Mouse (Mus musculus): ENCODE results near the gene Col23a1.

The Col23a1 gene

DNA sequence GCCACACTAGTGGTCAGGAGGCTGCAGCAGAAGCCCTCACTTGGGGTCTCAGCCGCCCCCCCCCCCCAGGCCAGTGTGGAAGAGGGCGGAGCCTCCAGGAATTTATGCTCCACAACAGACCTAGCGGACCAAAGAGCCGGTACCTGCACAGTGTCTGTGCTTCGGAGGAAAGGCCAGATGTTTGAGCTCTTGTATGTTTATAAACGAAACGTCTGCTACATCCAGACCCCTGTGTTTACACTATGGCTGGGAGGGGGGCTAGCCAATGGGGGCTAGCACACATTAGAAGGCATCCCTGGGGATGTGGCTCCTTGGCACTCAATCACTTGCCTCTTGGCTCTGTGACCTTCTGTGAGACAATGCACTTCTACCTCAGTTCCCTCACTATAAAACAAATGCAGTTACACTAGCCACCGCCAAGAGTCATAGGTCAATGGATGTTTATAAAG lies 99.2 kb downstream of the Col23a1 start:
- DNase-seq (ENCODE audit: inconsistent ontology term): no peak

DNA sequence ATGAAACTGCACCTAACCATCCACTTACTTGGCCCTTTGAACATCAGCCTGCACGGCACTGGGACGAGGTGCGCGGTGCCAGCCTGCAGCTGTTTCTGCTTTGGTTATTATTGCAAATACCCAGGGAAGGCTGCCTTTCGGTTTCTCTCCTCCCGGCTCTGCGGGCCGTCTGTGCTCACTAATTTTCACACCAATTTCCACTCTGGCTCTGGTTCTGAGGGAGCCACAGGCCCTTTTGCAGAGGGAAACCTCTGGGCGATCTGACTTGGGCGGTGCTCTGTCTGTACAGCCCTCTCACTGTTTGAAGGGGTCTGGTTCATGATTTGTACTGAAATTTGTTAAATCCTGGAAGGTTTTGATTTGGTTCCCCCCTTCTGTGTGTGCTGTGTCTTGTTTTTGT lies 100.0 kb downstream of the Col23a1 start:
- no peak for DNase-seq (ENCODE audit: inconsistent ontology term)

DNA sequence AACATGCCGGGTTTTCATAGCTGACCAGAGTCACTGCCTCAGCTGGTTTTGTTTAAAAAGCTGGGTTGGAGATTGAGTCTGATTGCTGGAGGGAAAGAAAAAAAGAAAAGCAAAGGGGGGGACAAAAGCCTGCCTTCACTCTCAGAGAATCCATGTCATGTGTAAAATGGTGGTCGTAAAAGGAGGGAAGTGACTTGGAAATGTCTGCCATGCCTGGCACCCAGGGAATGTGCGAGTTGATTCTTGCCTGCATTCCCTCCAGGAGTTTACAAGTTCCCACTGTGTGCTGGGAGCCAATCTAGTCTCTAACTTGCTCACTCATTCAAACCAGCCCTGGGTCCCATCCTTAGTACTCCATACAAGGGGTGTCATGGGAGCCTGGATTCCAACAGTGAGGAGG lies 100.8 kb downstream of the Col23a1 start:
- no peak for DNase-seq (ENCODE audit: inconsistent ontology term)

DNA sequence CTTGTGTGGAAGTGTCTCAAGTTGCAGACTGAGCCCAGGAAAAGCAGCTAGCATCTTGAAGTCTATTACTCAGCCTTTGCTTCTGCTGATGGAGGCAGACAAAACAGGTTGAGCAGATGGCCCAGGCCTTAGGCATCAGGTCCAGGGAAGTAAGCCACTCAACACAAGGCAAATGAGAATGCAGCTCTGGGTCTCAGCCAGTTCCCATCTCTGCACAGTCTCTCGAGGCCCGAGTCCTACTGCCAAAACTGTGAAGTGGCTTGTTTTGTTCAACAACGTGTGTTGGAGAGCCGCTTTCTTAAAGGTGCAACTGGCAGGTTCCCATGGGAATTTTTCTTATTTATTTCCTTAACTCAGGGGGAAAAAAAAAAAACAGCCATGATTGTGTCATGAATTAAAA lies 101.8 kb downstream of the Col23a1 start:
- DNase-seq (ENCODE audit: inconsistent ontology term): no peak

DNA sequence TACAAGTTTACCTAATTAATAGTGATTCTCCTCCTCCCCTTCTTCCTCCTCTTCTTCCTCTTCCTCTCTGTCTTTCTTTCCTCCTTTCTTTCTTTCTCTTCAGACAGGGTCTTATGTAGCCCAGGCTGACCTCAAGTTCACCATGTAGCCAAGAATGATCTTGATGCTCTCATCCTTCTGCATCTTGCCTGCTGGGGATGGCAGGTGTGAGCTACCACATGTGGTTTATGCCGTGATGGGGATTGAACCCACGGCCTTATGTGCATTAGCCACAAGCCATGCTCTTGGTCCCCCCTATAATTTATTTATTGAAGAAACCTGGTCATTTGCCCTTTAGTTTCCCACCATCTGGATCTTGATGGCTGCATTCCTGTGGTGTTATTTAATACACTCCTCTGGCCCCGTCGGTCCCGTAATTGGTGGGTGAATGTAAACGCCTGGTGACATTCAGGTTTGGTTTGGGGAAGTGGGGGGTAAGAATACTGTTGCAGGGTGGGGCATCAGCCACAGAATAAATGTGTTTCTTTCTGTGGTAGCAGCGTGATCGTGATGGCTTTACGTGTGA lies 104.7 kb downstream of the Col23a1 start:
- DNase-seq (ENCODE audit: inconsistent ontology term): no peak

DNA sequence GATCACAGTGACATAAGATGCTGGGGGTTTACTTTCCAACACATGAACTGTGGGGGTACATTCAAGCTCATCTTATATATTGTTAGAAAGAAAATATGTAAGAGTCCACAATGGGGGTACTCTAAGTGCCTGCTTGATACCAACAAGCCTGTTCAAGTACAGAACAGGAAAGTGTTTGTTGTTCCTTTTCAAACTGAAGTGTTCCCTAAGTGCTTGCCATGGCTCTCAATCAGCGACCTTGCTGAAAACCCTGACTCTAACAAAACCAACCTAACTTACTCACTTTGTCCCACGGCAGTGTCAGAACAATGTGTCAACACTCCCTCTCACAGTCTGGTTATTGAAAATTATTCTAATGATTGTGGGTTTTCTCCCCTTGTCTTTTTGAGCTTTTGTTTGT lies 106.7 kb downstream of the Col23a1 start:
- DNase-seq (ENCODE audit: inconsistent ontology term): no peak

DNA sequence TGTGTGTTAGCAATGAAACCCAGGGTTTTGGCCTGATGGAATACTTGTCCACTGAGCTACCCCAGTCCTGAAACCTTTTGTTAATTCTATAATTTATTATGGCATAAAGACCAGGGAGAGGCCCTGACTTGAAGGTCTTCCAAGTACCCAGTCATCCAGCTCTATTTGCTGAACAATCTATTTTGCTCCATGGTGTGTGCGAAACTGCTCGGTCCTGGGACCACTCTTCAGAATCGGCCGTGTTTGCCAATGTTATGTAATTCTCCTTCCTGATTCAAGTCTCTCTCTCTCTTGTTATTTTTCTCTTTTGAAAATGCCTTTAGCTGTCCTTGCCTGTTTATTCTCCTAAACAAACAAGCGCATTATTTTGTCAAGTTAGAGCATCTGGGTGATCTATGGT lies 108.4 kb downstream of the Col23a1 start:
- DNase-seq (ENCODE audit: inconsistent ontology term): no peak

DNA sequence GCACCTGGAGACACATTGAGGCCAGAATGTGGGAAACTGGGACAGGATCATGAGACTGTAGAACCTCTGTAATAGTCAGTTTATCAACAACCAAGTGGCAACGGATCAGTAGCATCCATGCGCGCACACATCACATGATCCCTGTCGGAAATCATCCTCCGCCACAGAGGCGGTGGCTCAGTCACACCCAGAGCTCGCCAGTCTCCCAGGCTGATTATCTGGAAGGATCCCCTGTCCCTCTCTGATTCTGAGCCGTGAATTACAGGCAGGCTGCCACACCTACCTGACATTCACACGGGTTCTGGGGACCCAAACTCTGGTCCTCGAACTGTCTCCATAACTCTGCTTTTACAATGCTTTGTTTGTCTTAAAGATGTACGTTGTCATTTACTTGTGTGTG lies 110.6 kb downstream of the Col23a1 start:
- no peak for DNase-seq (ENCODE audit: inconsistent ontology term)

DNA sequence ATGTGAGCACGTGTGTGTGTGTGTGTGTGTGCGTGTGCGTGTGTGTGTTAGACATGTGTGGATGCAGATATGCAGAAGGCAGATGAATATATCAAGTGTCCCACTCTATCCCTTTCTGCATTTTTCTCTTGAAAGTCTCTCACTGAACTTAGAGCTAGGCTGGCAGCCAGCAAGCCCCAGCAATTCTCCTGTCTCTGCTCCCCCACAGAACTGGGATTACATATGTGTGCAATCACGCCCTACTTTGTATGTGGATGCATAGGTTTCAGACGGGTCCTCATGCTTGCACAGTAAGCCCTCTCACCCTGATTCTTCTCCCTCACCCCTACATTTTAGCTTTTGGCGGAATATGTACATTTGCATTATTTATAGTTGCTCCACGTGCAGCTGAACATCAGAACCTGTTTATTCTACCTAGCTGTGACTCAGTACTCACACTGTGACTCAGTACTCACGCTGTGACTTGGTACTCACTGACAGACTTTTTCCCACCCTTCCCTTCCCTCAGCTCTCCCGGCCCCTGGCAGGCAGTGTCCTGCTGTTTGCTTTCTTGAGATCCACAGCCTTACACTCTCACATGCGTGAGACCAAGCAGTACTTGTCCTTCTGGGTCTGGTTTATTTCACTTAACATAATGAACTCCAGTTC lies 111.9 kb downstream of the Col23a1 start:
- no peak for DNase-seq (ENCODE audit: inconsistent ontology term)

DNA sequence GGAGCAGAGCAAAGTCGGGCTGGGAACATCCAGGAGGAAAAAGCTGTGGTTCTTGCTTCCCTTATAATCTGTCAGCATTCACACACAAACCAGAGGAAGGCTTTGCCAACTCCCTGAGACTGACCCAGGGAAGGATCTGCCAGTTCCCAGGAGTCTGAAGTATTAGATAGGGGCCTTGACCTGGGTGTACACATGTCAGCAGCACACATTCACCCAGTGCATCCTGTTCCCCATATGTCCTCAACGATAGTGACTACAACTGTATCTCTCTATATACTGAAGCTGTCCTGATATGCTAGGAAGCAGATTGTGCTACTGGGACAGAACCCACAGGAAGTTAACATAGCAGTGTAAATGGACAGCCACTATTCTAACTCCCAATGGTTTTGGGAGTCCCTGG lies 114.2 kb downstream of the Col23a1 start:
- no peak for DNase-seq (ENCODE audit: inconsistent ontology term)

DNA sequence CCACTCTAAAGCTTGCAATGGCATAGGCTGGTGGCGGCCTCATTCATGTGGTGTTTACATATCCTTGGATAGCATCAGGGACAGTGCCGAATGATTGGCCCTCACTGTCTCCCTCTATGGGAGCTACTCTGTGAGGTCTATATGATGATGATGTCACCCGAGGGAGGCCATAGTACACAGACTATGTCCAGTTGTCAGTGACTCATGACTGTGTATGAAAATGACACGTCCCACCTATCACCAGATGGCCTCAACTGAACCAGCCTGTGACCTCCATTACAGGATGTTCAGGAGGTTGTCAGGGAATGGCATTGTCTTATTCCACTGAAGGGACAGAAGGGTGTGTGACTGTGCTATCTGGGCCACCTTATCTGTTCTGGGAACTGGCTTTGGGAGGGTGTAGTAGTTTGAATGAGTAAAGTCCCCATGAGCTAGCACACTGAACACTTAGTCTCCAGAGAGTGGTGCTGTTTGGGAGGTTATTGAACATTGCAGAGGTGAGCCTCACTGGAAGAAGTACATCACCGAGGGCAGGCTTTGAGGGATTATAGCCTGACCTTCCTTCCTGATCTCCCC lies 115.2 kb downstream of the Col23a1 start:
- DNase-seq (ENCODE audit: inconsistent ontology term): no peak

DNA sequence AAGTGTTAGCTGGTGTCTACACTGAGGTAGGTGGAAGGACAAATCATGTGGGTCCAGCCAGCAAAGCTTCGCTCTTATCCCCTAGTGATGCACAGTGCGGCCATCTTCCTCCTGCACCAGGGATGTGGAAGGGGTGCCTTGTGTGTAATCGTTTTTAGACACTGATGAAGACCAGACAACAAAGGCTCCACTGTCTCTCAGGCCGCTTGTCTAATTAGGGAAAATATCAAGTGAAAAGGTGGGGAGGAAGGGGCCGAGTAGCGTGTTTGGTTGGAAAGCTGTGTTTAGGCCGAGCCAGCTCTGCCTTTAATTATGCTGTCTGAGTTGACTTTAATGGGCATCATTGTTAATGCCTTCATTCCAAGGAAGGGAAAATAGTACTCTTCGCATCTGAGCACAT lies 116.8 kb downstream of the Col23a1 start:
- DNase-seq (ENCODE audit: inconsistent ontology term): peak; percentile 80

DNA sequence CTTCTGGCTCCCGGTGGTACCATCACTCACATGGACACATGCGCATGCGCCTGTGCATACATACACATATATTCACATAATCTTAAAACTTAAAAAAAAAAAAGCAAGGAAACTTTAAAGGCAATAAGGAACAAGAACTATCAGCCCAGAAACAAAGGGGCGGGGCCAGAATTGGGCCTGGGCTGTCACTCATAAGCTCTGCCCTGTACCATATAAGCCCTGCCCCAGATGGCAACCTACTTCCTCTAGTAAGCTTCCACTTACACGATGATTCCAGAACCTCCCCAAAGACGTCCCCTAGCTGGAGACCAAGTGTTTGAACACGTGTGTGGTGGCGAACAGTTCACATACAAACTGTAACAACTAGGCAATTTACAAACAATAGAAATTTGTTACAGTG lies 117.6 kb downstream of the Col23a1 start:
- DNase-seq (ENCODE audit: inconsistent ontology term): no peak

DNA sequence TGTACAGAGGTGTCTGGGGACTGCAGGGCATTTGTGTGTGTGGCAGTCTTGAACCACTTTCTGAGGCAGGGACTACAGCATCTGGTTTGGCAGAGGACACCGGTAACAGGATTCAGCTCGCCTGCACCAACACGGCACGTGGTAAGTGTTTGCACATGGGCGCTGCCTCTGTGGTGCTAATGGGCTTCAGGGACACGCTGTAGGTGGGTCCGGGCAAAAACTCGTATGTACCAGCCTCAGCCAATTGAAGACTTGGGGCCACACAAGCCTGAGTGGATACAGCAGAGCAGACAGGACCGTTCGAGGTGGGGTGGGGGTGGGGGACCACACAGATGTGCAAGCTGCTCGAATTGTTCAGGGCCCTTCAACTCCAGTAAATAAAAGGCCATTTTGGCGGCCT lies 121.1 kb downstream of the Col23a1 start:
- DNase-seq (ENCODE audit: inconsistent ontology term): no peak

DNA sequence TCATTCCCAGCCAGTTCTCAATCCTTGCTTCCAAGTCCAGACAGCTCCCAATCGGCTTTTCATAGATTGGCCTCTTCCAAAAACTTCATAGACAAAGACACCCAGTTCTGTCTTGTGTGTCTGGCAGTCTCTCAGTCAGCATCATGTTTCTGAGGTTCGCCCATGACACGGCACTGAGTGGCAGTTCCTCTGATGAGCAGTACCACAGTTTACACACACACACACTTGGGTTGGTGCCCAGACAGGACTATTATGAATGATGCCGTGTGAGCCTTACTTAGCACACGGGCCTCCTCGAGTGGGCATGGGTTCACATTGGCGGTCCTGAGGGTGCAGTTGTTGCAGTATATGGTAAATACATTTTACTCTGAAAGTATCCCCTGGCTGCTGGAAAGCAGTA lies 124.8 kb downstream of the Col23a1 start:
- peak; percentile 60 for DNase-seq (ENCODE audit: inconsistent ontology term)

DNA sequence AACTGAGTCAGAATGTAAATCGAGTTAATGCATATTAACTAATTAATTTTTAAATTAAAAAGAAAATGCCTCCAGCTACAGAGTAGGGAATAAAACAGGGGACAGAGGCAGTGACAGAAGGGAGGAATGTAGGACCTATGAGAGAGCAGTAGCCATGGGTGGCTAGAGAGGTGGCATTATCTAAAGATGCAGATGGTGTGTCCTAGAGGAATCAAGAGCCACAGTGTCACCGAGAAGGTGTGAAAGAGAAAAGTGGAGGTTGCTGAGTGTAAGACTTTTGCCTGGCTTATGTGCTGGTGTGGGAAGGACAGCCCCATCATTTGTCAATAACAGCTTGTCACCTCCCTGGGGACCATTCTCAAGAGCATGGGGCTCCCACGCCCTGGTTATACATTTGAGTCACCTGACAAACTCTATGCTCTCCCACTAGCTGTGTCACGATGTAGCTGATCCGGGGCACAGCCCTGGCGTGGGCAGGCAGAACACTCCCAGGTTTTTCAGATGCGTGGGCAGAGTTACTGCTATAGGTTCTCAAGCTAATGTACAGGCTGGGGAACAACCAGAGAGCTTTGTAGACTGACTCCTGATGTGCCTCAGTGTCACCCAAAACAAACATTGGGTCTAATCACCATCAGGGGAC lies 125.4 kb downstream of the Col23a1 start:
- no peak for DNase-seq (ENCODE audit: inconsistent ontology term)

DNA sequence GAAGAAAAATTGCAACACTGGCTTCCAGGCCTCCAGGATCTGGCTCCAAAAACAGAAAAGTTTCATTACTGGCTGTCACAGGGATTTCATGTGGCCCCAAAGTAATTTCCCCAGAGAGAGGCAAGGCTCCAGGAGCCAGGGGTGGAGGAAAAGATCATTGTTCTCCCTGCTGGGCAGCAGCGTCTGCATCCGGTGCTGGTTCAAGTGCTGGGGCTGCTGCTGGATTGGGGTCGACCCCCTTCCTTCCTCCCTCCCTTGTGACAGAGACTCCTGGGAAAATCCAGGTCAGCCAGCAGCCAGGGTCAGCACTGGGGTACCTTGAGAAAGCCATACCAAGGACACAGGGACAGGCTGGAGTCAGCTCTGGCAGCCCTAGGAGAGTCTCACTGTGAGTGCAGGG lies 129.1 kb downstream of the Col23a1 start:
- DNase-seq (ENCODE audit: inconsistent ontology term): no peak

DNA sequence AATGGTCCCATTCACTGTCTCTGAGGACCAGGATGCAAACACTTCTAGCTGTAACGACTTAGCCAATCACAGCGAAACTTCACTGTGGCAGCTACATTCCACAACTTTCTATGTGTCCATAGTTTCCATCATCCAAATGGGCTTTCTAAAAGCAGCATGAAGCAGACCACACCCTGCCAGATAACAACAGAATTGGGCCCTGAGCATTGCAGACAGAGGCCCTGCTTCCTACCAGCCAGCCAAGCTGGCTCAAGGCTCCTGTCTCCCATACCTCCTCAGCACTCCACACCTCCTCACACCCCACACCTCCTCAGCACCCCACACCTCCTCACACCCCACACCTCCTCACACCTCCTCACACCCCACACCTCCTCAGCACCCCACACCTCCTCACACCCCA lies 132.2 kb downstream of the Col23a1 start:
- DNase-seq (ENCODE audit: inconsistent ontology term): no peak

DNA sequence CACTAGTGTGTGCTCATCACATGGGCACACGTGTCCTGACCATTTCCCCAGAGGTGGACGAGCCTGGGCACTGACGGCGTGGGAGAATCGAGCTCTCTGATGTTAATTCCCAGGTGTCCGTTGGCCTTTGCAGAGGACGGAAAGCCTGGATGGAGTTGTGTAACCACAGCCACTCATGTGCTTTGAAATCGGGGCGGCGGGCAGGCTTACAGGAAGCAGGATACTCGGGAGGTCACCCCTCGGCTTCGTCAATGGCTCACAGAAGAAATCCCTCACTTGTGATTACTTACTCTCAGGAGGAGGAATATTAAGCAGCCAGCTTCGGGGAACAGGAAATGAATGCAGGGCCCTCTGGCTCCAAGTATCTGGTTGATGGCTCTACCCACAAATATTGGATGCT lies 133.0 kb downstream of the Col23a1 start:
- no peak for DNase-seq (ENCODE audit: inconsistent ontology term)

DNA sequence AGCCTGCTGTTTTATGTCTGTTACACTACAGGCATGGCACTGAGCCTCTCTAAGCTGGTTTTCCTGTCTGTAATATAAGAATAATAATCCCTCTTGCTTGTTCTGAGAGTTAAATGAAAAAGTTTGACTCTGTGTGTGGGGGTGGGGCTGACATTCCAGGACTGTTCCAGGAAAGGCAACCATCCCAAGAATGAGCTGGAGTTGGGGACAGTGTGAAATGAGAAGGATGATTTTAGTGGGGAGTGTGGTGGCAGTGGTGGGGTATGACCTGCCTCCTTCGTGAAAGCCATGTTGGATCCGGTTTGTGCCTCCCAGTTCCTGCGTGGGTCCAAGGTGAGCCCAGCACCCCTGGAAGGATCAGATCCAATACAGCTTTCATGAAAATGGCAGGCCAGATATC lies 136.4 kb downstream of the Col23a1 start:
- DNase-seq (ENCODE audit: inconsistent ontology term): no peak

DNA sequence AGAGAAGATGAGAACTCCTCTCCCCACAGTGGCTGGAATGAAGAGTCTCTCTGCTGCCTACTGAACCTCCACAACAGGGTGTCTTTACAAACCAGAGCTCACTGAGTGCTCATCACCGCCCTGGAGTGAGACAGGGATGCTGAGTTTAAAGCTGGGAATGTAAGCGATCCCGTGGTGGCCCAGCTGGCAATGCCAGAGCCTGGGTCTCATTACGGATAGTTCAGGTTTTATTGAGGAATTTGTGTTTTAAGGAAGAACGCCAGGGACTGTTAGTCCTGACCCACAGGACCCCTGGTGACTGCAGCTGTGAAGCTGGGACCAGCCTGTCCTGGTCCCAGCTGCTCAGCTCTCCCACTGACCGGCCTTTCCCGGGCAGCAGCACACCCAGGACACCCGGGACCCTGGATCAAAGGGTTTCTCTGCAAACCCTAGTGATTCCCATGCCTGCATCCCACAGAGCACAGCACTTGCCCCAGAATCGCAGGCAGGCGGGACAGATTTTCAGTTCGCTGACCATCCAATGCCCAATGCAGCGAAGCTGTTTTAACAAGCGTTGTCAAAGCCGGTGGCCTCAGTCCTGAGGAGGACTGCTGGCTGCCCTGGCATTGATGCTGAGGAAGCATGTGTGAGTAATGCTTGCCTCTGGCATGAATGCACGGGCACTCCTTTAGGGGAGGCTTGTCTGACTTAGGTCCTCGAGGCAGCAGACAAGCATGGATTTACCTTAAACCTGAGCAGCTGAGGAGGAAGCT lies 139.9 kb downstream of the Col23a1 start:
- peak; percentile 90 for DNase-seq (ENCODE audit: inconsistent ontology term)

DNA sequence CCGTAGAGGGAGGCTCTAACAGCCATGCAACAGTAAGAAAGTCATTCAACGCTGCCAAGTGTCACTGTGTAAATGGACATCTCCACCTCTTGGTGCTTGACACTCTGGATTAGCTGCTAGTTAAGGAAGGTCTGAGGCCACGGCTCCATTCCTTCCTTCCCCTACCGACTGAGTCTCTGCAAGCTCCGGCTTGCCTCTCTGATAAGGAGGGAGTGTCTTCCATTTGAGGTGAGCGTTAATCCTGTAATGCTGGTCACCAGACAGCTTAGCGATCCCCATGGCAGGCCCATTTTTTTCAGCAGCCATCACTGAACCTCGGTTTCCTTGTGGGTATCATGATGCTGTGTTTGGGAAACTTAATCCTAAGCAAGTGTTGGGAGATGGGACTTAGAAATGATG lies 140.5 kb downstream of the Col23a1 start:
- DNase-seq (ENCODE audit: inconsistent ontology term): no peak
